Mouse (Mus musculus) embryonic fibroblast, embryonic 13.5 days (primary cell): Measurements from ENCODE around the gene Hyal3.

Experiments
- CTCF ChIP-seq: IDR thresholded peaks from 2 replicates; pipeline ENCODE4 v1.5.1; 2011; ENCODE audit warnings: mild to moderate bottlenecking, control low read depth, low read length, moderate library complexity, borderline replicate concordance; ENCODE audit not compliant: insufficient read depth
- POLR2A ChIP-seq: IDR thresholded peaks from 2 replicates; pipeline ENCODE4 v1.6.1; 2011; ENCODE audit warnings: low read depth, mild to moderate bottlenecking, control low read depth, low read length, moderate library complexity

DNA sequence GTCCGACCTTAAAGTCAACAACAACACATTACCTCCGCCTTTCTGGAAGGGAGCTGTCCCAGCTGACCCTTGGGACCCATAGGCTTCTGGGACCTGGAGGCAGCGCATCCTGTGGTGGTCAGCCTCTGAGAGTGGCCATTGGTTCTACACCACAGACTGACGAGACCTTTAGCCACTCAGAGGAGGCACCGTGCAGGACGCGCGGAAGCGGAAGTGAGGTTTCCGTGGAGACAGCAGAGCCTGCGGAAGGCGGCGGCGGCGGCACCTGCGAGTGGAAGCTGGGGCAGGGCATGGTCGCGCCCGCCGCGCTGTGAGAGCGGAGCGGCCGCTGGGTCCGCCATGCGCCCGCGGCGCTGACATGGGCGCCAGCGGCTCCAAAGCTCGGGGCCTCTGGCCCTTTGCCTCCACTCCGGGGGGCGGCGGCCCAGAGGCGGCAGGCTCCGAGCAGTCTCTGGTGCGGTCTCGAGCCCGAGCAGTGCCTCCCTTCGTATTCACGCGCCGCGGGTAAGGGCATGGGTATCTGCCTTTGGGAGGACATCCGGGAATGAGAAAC lies 17.5 kb upstream of the Hyal3 start, which contains the start of gene Tusc2:
- no peak for TF ChIP-seq CTCF
- peak; percentile 68 for TF ChIP-seq POLR2A
